ENCODE assay signal across 8 mouse cellular contexts in genomic region chr9:72275101-72275978, GRCm38 (mm10). TPM values are rescaled to one million over a fixed set of nuclear protein-coding genes. Genes with fewer than 3 reads are reported as not detected.
A peak's percentile ranks its signal among the peaks of the same experiment; 100 is the strongest.
DNase-seq lines count a peak whose midpoint lies in the region; ATAC-seq and TF ChIP-seq lines count a peak whose summit lies in the region.

No protein-coding gene starts in this region.

- peak overlapping the region; percentile 97 for H3K27ac ChIP-seq in midbrain, embryonic 11.5 days (ENCODE audit: low read depth, low read length)
- peak overlapping the region; percentile 69 for H3K27ac ChIP-seq in small intestine, adult 2 months (ENCODE audit: insufficient read depth, low read depth, low read length)

- peaks cover 8% of the 10 kb centered on the region for H3K4me1 ChIP-seq in midbrain, embryonic 11.5 days (ENCODE audit: control insufficient read depth, insufficient read depth, low read length)
- peaks cover 4% of the 10 kb centered on the region; the same call in 1 of the 2 replicates for H3K4me1 ChIP-seq in small intestine, adult 2 months (ENCODE audit: control insufficient read depth, insufficient read depth, insufficient read length, low read length)

- H3K9ac ChIP-seq in midbrain, embryonic 11.5 days (ENCODE audit: low read length), result peak overlapping the region; percentile 97

- no peaks in the 10 kb centered on the region for H3K36me3 ChIP-seq in midbrain, embryonic 11.5 days (ENCODE audit: control insufficient read depth, insufficient read depth, low read length)
- no peaks in the 10 kb centered on the region for H3K36me3 ChIP-seq in small intestine, adult 2 months (ENCODE audit: control insufficient read depth, insufficient read depth, low read length)

- H3K27me3 ChIP-seq in midbrain, embryonic 11.5 days (ENCODE audit: control insufficient read depth, insufficient read depth, low read length), result no peaks in the 10 kb centered on the region
- no peaks in the 10 kb centered on the region for H3K27me3 ChIP-seq in small intestine, adult 2 months (ENCODE audit: control insufficient read depth, insufficient read depth, low read length)

- peak overlapping the region; percentile 75 for H3K4me2 ChIP-seq in midbrain, embryonic 11.5 days

- peak; percentile 91 for ATAC-seq in midbrain, embryonic 11.5 days (ENCODE audit: low FRiP score)

- H3K9me3 ChIP-seq in midbrain, embryonic 11.5 days (ENCODE audit: control insufficient read depth, low read length), result peaks cover 3% of the 10 kb centered on the region; the same call in 1 of the 2 replicates

- no peak for TF ChIP-seq CTCF in small intestine, adult 2 months (IDR thresholded peaks at IDR 0.05; ENCODE audit: extremely low read depth, insufficient read length, insufficient replicate concordance, low read depth, low read length)

- TF ChIP-seq POLR2A in small intestine, adult 2 months (IDR thresholded peaks at IDR 0.05; ENCODE audit: low read depth, low read length), result no peak

- peak; percentile 54 for DNase-seq in 3134 (ENCODE audit: extremely low read depth, insufficient read length, low spot score)
- DNase-seq in adrenal gland, postnatal 10 days, result peak; percentile 69
- DNase-seq in embryo, embryonic 9.5 days (ENCODE audit: extremely low spot score), result peak; percentile 79
- DNase-seq in heart, adult 11 months, result peak; percentile 94
- DNase-seq in kidney, adult 11 months, result peak; percentile 36
- peak; percentile 60 for DNase-seq in left cerebral cortex, postnatal 4 days
- DNase-seq in midbrain, embryonic 11.5 days (ENCODE audit: low spot score, missing footprints), result peak; percentile 98

- H3K4me3 ChIP-seq in midbrain, embryonic 11.5 days (ENCODE audit: low read depth, low read length), result peak overlapping the region; percentile 77
- H3K4me3 ChIP-seq in small intestine, adult 2 months (ENCODE audit: low read depth, low read length), result peak overlapping the region; percentile 82

- 1% methylated on average over 66 of the region's 70 CpGs for WGBS in midbrain, embryonic 11.5 days
- 2% methylated on average over 68 of the region's 70 CpGs for WGBS in small intestine, adult 2 months

- intact Hi-C loops in left cerebral cortex, postnatal 4 days (cut with DNase I), result no loop called here

RNA-seq across cellular contexts. Expression of gene Zfp280d, which starts 0.7 kb away (rescaled TPM):
- total RNA-seq in adrenal gland, postnatal 10 days (2021), result 10 to 100 TPM; 27.6 to 46.9 TPM
- 10 to 100 TPM; 66.4 to 73.5 TPM for total RNA-seq in left cerebral cortex, postnatal 4 days (2021)
- polyA plus RNA-seq in midbrain, embryonic 11.5 days (2014; fragmentation: Nextera tagmentation; extraction: Ambion mirVana), result 54.8 and 62.8 TPM in 2 replicates
- 1.2 and 2.4 TPM in 2 replicates for polyA plus RNA-seq in small intestine, adult 2 months (2012; rRNA removed)

Comparison
In these comparisons a context has a peak if more than half of its experiments do, and no peak if none do; other contexts are left out.
1. Peak in every context shown above with its lines: DNase-seq, ATAC-seq, H3K4me3 ChIP-seq and H3K27ac ChIP-seq.
2. DNase-seq: peak in every context shown above with its lines; median percentile 98 in midbrain, embryonic 11.5 days; 94 in heart, adult 11 months; 79 in embryo, embryonic 9.5 days; 69 in adrenal gland, postnatal 10 days; 60 in left cerebral cortex, postnatal 4 days; 54 in 3134; 36 in kidney, adult 11 months.